Mouse (Mus musculus): Measurements from ENCODE around the gene Itpr2.
A peak's percentile ranks its signal among the peaks of the same experiment; 100 is the strongest.

The Itpr2 gene

DNA sequence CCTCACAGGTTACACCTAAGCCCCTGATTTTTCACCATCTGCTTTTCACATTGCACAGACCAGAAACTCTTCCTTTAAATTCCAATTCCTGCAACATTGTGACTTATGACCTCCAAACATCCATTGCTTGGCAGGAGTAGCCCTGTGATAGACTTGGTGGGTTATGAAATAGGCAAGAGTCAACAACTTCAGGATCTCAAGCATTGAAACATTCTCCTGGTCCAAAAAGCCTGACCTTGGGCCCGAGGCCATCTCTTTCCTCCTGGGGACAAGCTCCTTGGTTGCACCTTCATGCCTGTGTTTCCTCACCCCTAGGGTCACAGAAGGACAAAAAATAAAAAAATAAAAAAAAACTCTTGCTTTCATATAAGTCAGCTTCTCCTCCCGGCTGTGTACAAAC, 32.1 kb downstream of the Itpr2 start:
- no peak for DNase-seq (ENCODE audit: low read depth, low spot score)

DNA sequence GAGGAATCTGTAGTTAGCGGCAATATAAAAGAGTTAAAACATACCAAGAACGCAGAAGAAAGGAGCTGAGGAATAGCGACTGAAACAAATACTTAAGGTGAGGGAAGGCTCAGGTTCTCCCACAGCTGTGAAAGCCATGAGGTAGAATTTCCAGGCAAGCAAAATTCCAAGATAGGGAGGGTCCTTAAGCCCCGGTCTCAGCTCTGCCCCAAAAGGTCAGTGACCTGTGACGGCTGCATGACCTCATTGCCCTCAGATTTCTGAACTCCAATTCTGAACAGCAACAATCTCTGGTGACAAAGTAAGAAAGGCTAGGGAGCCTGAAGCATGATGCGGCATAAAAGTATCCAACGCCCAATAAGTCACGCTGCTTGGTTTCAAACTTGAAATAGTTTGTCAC, 33.7 kb downstream of the Itpr2 start:
- DNase-seq (ENCODE audit: low read depth, low spot score): no peak

DNA sequence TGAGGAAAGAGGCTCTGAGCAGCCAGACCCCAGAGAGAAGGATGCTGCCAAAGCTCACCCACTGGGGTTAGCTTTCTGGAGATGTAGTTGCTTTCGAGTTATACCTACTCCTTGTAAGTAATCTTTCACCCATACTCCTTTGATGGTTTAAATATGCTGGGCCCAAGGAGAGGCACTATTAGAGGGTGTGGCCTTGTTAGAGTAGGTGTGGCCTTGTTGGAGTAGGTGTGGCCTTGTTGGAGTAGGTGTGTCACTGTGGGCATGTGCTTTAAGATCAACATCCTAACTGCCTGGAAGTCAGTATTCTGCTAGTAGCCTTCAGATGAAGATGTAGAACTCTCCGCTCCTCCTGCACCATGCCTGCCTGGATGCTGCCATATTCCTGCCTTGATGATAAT, 37.4 kb downstream of the Itpr2 start:
- DNase-seq (ENCODE audit: low read depth, low spot score): peak; percentile 19

DNA sequence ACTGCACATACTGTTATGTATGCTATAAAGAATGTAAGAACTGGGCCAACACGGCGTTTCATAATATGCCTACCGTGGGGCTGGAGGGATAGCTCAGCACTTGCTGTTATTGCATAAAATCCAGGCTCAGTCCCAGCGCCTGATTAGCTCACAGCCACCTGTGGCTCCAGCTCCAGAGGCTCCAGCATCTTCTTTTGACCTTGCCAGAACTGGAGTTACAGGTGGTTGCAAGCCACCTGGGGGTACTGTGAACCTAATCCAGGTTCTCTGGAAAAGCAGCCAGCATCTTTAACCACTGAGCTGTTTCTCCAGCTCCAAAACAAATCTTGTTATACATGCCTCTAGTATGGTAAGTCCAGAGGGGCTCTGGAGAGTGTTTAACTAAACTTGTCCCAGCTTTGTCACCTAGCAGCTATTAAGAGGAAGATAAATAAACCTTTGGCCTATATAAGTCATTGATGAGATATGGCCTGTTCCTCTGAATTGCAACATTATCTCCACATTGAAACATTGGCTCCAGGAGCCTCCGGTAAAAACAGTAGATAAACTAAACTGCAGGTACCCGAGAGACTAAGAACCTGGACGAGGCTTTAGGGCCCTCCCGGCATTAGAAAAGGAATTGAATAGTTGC, 37.9 kb downstream of the Itpr2 start:
- no peak for DNase-seq (ENCODE audit: low read depth, low spot score)

DNA sequence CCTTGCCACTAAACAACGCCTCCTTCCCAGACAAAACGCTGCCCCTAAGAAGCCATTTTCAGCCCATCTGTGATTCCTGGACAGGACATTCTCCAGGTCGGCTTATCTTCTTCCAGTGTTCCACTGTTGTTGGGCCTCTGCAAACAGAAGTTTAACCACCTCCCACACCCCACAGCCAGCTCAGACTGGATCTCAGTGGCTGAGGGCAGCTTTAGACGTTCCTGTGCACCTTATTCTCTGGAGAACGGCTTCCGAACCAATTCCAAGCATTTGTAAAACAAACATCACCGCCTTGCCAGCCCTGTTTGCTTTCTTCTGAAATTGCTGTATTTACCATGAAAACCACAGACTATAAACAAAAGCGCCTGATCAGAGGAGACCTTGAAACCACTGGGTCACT, 41.1 kb downstream of the Itpr2 start:
- DNase-seq (ENCODE audit: low read depth, low spot score): no peak

DNA sequence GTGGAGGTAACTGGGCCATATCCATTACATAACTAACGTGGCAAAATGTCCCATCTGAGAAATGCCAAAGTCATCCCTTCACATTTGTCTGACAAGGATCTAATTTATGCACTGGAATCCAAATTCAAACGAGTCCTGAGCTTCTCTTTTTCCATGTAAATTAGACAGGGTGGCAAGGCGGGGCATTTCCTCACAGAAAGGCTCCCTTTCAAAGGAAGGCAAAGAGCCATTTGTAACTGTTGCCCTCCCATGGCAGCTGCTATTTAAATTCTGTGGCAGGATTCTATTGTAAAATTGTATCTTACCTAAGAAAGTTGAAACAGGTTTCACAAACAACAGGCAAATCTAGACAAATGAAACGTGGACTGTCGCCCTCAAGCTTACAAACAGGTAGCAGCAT, 43.6 kb downstream of the Itpr2 start:
- DNase-seq (ENCODE audit: low read depth, low spot score): no peak

DNA sequence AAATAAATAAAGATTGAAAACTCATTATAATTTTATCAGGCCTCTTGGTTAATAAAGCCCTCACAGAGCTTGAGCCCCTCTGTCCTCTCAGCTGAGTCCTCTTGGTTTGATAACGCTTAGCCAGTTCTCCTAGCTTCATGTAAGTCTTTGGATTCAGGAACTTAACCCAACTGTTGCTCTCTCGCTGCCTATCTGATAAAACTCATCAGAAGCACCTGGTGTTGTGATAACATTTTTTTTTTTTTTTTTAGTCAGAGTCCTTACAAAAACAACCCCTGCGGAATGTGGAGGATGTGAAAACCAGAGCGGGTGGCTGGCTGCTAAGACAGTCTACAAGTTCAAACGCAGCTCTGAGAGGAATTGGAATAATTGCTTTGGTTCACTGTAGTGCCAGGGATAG, 45.3 kb downstream of the Itpr2 start:
- DNase-seq (ENCODE audit: low read depth, low spot score): peak; percentile 13

DNA sequence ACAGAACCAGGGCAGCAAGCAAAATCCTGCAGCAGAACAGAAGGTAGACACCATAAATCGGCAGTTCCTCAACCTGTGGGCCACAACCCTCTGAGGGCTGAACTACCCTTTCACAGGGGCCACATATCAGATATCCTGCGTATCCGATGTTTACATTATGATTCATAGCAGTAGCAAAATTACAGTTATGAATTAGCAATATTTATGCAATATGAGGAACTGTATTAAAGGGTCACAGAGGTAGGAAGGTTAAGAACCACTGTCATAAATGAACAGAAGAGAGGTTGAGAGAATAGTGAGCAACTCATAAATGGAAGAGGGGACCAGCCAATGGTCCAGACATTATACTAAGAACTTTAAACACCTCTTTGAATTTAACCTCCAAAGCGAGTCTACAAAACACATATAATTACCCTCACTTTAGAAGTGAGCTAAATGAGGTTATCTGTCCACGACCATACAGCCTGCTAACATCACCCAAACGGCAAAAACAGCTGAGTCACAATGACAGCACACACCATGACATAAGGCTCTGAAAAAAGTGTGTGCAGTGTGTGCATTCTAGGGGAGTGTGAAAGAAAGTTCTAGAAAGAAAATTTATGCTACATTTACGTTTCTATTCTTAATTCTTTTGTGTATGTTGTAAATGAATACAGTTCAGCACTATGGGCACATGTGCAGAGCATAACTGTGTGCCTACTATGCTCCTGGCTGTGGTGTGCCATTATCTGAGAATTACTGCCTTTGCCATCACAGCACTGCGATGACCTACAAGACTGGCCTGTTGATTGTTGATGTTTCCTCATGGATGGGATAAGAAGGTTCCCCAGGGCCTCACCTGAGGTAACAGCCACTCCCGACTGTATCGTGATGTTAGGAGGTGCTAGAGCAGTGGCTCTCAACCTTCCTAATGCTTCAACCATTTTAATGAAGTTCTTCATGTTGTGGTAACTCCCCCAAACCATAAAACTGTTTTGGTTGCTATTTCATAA, 47.2 kb downstream of the Itpr2 start:
- DNase-seq (ENCODE audit: low read depth, low spot score): peak; percentile 95

DNA sequence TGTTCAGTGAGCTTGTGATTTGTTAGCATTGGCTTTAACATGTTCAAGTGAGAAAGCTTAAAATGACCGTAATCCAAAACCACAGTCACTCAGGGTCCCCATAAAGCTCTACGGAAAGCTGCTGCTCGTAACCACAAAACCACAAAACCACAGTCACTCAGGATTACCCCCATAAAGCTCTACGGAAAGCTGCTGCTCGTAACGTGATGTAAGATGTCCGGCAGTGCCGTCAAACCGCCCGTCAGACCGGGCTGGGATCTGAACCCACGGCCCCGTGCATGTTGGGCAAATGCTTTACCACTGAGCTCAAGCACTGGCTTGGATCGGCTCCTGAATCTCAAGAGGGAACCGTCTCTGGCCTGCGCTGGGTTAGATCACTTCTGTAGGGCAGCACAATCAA, 49.5 kb downstream of the Itpr2 start:
- DNase-seq (ENCODE audit: low read depth, low spot score): no peak

DNA sequence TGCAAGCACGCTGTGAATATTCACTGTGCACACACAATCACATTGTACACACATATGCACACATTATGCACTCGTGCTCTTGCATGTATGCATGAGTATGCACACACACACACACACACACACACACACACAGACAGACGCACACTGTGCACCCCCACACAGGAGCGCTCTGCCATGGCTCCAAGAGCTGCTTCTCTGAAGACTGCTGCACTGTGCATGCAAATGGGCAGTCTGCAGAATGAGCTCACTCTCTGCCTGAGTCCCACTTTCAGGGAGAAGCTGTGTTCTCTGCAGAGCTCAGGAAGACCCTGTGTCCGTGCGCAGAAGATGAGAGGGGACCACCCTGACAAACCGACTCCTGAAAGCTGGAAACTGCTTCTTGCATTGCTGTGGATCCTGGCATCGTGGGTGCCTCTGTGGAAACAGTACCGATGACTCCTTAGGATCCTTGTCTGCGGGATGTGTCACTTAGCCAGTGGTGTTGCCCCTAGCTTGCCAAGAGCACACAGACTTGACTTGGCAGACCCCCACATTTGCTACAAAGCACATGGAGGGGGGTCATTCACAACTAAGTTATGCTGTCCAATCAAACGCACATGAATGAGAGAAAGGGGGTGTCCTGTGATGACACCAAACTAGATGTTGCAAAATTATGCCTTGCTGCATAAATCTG, 55.9 kb downstream of the Itpr2 start:
- no peak for DNase-seq (ENCODE audit: low read depth, low spot score)

DNA sequence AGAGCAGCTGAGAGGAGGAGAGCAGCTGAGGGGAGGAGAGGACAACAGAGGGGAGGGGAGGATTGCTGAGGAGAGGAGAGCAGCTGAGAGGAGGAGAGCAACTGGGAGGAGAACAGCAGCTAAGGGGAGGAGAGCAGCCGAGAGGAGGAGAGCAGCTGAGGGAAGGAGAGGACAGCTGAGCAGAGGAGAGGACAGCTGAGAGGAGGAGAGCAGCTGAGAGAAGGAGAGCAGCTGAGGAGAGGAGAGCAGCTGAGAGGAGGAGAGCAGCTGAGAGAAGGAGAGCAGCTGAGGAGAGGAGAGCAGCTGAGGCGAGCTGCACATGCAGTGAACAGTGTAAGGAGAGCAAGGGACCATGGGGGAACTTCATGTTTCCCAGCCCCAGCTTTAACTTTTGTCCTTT, 62.2 kb downstream of the Itpr2 start:
- no peak for DNase-seq (ENCODE audit: low read depth, low spot score)

DNA sequence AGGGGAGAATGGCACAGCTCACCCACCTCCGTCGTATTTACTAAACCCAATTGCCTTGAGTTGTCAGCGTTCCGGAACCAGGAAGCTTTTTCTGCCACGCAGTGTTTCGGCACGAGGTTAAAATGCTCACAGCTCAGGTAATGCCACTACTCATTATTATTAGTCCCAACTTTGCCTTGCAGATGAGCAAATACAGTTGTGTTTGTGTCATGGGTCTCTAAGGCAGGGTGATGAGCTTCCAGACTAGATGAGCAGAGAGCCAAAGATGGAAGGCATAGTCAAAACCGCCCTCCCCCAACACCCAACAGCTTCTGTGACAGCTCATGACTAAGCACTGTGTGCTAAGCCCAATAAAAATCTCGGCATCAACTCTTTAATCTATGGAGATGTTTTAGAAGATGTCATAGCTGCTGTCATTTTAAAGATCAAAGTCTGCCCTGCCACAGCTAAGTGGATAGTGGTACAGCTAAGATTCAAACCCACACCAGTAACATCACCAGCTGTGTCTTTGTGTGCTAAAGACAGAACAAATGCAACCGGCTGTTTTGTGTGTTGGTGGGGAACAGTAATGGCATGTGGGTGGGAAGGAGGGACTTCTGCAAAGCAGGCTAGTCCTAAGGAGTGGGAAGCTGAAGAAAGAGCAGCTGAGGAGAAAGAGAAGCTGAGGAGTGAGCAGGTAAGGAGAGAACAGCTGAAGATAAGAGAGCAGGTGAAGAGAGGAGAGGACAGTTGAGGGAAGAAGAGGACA, 62.8 kb downstream of the Itpr2 start:
- no peak for DNase-seq (ENCODE audit: low read depth, low spot score)

DNA sequence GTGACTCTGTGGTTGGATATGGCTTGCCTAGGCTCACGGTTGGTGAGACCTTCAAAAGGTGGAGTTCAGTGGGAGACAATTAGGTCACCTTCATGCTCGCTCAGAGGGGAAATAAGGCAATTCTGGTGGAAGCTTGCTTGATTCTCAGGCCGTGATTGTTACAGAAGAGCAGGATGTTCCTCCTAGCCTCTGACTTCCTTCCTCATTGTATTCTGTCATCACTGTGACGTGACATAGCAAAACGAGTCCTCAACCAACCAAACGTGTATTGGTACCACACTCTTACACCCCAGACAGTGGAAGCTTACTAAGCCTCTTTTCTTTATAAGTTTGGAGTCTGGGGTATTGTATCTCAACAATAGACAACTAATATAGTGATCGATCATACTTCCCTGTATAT, 64.0 kb downstream of the Itpr2 start:
- DNase-seq (ENCODE audit: low read depth, low spot score): no peak

DNA sequence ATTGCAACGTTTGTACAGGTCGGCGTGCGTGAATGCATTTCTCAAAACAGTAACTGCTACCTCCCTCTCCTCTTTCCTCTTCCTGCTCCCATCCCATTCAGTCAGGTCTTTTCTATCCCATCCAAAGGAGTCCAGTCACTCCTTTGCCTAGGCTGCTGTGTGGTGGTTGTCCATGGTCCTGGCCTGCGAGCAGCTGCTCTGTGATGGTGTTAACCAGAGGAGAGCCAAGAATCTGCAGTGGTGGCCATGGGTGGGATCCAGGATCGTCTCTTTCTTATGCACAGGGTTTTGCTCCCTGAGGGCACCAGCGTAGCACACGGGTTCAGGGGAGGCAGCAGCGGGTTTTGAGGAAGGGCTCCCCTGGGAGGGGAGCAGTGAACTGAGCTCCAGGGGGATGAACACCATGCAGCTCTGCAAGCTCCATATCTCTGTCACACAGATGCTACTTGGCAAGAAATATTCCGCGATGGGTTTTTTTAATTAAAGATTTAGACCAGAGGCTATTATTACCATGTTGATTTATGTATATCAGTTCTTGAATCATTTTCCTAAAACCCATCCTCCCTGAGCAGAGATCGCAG, 65.0 kb downstream of the Itpr2 start:
- no peak for DNase-seq (ENCODE audit: low read depth, low spot score)

DNA sequence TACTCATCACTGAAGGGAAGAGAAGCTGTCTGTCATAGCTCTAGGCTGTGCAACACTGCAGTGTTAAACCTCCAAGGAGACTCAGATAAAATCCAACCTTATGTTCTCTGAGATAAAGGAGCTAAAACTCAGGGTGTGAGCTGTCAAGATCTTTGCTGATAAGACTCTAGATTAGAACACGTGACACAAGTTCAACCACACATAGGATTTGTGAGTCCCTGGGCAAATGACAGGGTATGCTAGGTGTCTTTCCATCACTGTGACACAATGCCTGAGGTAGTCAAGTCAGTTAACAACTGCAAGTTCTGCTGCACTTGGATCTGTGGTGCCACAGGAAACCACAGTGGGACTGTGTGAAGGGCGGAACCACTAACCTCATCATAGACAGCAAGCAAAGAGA, 67.8 kb downstream of the Itpr2 start:
- no peak for DNase-seq (ENCODE audit: low read depth, low spot score)

DNA sequence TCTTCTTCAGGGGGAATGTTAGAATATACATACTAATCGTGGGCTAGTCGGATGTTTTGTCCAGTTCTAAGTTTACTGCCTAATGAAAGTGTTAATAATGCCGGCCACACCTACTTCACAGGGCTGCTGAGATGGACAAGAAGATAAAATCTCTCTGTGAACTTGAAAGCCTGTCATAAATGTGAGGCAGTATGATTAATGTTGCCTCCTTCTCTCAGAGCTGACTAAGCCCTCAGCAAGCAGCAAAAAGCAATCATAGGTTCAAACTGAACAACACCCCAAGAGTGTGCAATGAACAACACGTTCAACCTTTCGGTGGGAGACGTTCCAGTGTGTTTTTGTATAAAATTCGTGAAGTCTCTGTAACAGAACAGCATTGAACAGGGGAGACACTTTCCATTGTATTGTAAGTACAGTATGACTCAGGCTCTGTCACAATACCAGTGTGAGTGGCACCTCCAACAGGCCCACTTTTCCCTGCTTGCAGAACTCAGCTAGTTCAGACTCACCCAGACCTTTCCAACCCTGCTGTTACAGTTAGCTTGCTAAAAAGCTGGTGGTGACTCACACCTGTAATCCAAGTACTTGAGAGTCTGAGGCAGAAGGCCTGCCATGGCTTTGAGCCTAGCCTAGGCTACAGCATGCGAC, 69.7 kb downstream of the Itpr2 start:
- no peak for DNase-seq (ENCODE audit: low read depth, low spot score)

DNA sequence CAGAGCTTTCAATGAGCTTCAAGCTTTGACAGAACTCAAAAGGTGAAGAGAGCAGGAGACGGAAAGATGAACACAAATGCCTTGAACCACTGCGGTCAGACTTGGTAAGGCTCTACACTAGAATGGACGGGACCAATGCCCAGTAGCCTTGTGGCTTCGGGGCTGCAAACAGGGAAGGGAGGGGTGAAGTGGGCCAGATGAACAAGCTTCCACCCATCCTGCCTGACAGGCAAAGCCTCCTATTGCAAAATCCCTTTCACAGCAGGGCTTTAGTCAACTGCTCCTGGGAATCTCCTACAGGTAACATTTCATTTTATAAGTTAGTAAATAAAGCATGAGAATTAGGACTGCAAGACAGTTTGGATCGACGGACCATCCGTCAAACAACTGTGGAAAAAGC, 70.2 kb downstream of the Itpr2 start:
- DNase-seq (ENCODE audit: low read depth, low spot score): no peak

DNA sequence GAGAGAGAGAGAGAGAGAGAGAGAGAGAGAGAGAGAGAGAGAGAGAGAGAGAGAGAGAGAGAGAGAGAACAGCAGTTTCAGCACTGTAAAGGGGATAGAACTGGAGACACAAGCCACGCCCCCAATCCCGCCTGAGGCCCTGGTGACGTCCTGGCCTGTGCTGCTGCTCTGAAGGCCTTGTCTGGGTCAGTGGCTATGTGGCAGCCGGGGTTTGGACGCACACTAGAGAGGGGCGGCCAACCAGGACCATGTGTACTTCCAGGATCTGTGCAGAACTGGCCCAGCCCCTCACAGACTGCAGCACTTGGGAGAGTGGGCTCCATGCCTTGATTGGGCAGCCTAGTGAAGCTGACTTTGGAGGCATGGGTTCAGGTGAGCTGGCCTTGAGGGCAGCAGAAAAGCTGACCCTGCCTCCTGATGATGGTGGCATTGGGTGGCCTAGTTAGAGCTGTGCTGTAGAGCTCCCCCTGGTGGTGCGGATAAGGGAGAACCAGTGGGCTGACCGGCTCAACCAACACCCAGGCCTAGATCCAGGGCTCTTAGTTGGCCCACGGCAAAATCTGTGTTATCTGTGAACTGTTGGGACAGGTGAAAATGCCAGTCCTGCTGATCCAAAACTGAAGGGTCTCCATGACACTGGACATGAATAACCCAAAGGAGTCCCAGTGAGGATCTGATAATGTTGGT, 72.2 kb downstream of the Itpr2 start:
- peak; percentile 54 for DNase-seq (ENCODE audit: low read depth, low spot score)

DNA sequence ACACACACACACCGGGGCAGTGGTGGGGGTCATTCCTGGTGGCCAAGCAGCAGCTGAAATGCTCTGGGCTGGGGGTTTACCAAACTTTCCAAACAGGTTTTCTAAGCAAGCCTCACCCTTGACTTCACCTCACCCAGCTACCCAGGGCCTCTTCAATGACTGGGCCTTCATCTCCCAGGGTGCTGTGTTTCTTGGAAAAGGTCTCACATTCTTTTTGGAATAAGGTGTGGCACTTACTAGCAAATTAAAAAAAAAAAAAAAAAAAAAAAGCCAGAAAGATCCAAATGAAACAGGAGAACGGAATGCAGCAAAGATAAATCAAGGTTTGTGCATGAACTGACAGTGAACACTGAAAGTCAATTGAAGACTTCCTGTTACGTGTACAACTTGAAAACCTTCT, 77.2 kb downstream of the Itpr2 start:
- DNase-seq (ENCODE audit: low read depth, low spot score): no peak

DNA sequence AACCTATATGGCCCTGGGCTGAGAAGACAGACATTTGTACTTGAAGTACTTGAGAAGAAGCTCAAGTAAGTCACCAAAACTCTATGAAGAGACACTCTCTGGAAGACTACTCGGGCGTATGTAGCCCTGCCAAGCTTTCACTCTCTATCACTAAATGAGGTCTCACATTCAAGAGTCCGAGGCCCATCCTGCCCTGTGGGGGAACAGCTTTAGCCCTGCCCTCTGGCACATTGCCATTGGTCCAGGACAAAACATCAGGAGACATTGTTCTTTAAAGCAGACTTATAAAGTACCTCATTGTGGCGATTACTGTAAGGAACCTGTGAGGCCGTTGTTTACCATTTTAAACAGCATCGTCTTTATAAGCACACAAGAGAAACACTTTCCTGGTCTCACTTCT, 77.7 kb downstream of the Itpr2 start:
- no peak for DNase-seq (ENCODE audit: low read depth, low spot score)
